Mouse (Mus musculus): Measurements from ENCODE around the gene Fam89b. TPM values are rescaled to one million over a fixed set of nuclear protein-coding genes. Genes with fewer than 3 reads are reported as not detected.

Gene Fam89b
- total and polyA plus RNA-seq, 3 experiments: 29.6 to 60.2 TPM; not detected in 1

DNA sequence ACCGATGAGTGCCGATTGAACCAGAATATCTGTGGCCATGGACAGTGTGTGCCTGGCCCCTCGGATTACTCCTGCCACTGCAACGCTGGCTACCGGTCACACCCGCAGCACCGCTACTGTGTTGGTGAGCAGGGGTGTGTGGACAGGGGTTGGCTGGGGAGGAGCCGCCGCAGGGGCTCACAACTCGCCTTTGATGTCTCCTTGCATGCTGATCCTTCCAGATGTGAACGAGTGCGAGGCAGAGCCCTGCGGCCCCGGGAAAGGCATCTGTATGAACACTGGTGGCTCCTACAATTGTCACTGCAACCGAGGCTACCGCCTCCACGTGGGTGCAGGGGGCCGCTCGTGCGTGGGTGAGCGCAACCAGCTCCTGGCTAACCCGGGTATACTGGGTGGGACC, 21.5 kb upstream of the Fam89b start:
- no peaks in the 10 kb centered on the region for H3K79me2 ChIP-seq (ENCODE audit: control insufficient read depth, insufficient read depth, low read length, poor library complexity)
- H3K4me1 ChIP-seq (ENCODE audit: control insufficient read depth in 1 of 2, insufficient read depth in 2 of 2, low read length in 2 of 2): peaks cover 0 to 4% of the 10 kb centered on the region in 2 experiments; a peak in 2 of 4 replicates
- TF ChIP-seq ZMIZ1 (IDR thresholded peaks at IDR 0.05; ENCODE audit: low read depth, low read length): no peak
- TF ChIP-seq CTCF (IDR thresholded peaks at IDR 0.05 in 2 of 3, conservative IDR thresholded peaks at IDR 0.05 in 1 of 3; ENCODE audit: control insufficient read depth in 1 of 3, insufficient read depth in 1 of 3, low read depth in 2 of 3, low read length in 3 of 3, poor library complexity in 1 of 3, severe bottlenecking in 1 of 3): no peak
- TF ChIP-seq TBP (IDR thresholded peaks at IDR 0.05; ENCODE audit: low read depth, low read length): no peak
- TF ChIP-seq SMC3 (IDR thresholded peaks at IDR 0.05; ENCODE audit: low read depth, low read length): no peak
- TF ChIP-seq USF2 (IDR thresholded peaks at IDR 0.05; ENCODE audit: borderline replicate concordance in 1 of 2, insufficient read depth in 1 of 2, low read depth in 1 of 2, low read length in 2 of 2): no peak
- no peak for TF ChIP-seq MYB (IDR thresholded peaks at IDR 0.05; ENCODE audit: low read depth, low read length)
- TF ChIP-seq CHD1 (IDR thresholded peaks at IDR 0.05; ENCODE audit: low read depth, low read length): no peak
- no peak for TF ChIP-seq SIN3A (IDR thresholded peaks at IDR 0.05; ENCODE audit: low read length)
- TF ChIP-seq KAT2A (conservative IDR thresholded peaks at IDR 0.05; ENCODE audit: low read depth, low read length): no peak
- no peak for TF ChIP-seq ZC3H11A (IDR thresholded peaks at IDR 0.05; ENCODE audit: low read depth, low read length)
- no peak for TF ChIP-seq MAZ (IDR thresholded peaks at IDR 0.05; ENCODE audit: low read depth, low read length)
- TF ChIP-seq HCFC1 (IDR thresholded peaks at IDR 0.05; ENCODE audit: low read depth, low read length): no peak
- TF ChIP-seq UBTF (IDR thresholded peaks at IDR 0.05; ENCODE audit: borderline replicate concordance, insufficient read depth, low read depth, low read length): no peak
- TF ChIP-seq MAFK (IDR thresholded peaks at IDR 0.05; ENCODE audit: borderline replicate concordance, low read depth, low read length): no peak
- TF ChIP-seq ETS1 (IDR thresholded peaks at IDR 0.05; ENCODE audit: low read depth, low read length): no peak
- TF ChIP-seq GABPA (IDR thresholded peaks at IDR 0.05; ENCODE audit: low read depth, low read length): no peak
- no peak for TF ChIP-seq TCF12 (IDR thresholded peaks at IDR 0.05; ENCODE audit: low read depth, low read length)
- H3K27ac ChIP-seq (ENCODE audit: control insufficient read depth, low read depth, low read length): no peak overlapping the region
- no peaks in the 10 kb centered on the region for H3K9me3 ChIP-seq (replicated peaks; ENCODE audit: insufficient read depth, low read length)
- H3K9ac ChIP-seq (ENCODE audit: control insufficient read depth, low read depth, low read length, poor library complexity, severe bottlenecking): no peak overlapping the region
- H3K27me3 ChIP-seq (ENCODE audit: control insufficient read depth in 1 of 2, insufficient read depth in 2 of 2, low read length in 2 of 2): no peaks in the 10 kb centered on the region
- H3K36me3 ChIP-seq (ENCODE audit: control insufficient read depth in 1 of 2, insufficient read depth in 2 of 2, low read length in 2 of 2): no peaks in the 10 kb centered on the region
- no peak overlapping the region for H3K4me3 ChIP-seq (ENCODE audit: control insufficient read depth in 1 of 2, insufficient read depth in 1 of 2, low read depth in 2 of 2, low read length in 2 of 2)
- no peak for DNase-seq (ENCODE audit: low read depth, low spot score)

DNA sequence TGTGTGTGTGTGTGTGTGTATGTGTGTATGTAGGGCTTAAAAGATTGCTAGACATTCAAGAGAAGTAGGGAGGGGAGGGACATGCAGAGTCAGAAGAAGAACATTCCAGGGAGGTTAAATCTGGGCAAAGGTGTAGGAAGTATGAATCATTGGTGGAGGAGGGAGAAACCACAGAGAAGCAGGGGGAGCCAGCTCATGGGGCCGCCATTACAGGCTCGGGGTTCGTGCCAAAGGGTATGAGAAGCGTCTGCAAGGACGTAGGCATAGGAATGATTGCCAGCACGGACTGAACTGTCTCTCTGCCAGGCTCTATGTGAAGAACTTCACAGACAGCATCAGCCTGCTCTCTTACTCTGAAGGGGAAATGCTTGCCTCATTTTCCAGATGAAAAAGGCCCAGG, 20.0 kb upstream of the Fam89b start:
- Histone ChIP-seq H3K9ac (ENCODE audit: control insufficient read depth, low read depth, low read length, poor library complexity, severe bottlenecking) (no peak overlapping the region), H3K27ac (ENCODE audit: control insufficient read depth, low read depth, low read length) (no peak overlapping the region), H3K4me3 (ENCODE audit: control insufficient read depth in 1 of 2, insufficient read depth in 1 of 2, low read depth in 2 of 2, low read length in 2 of 2) (no peak overlapping the region), H3K27me3 (ENCODE audit: control insufficient read depth in 1 of 2, insufficient read depth in 2 of 2, low read length in 2 of 2) (no peaks in the 10 kb centered on the region), H3K36me3 (ENCODE audit: control insufficient read depth in 1 of 2, insufficient read depth in 2 of 2, low read length in 2 of 2) (no peaks in the 10 kb centered on the region), H3K79me2 (ENCODE audit: control insufficient read depth, insufficient read depth, low read length, poor library complexity) (no peaks in the 10 kb centered on the region), H3K9me3 (replicated peaks; ENCODE audit: insufficient read depth, low read length) (no peaks in the 10 kb centered on the region), H3K4me1 (ENCODE audit: control insufficient read depth in 1 of 2, insufficient read depth in 2 of 2, low read length in 2 of 2) (peaks cover 0 to 4% of the 10 kb centered on the region in 2 experiments; a peak in 2 of 4 replicates)
- TF ChIP-seq SMC3 (IDR thresholded peaks at IDR 0.05; ENCODE audit: low read depth, low read length): no peak
- no peak for TF ChIP-seq CTCF (IDR thresholded peaks at IDR 0.05 in 2 of 3, conservative IDR thresholded peaks at IDR 0.05 in 1 of 3; ENCODE audit: control insufficient read depth in 1 of 3, insufficient read depth in 1 of 3, low read depth in 2 of 3, low read length in 3 of 3, poor library complexity in 1 of 3, severe bottlenecking in 1 of 3)
- no peak for TF ChIP-seq MAFK (IDR thresholded peaks at IDR 0.05; ENCODE audit: borderline replicate concordance, low read depth, low read length)
- TF ChIP-seq RCOR1 (IDR thresholded peaks at IDR 0.05; ENCODE audit: low read depth, low read length): no peak
- TF ChIP-seq TBP (IDR thresholded peaks at IDR 0.05; ENCODE audit: low read depth, low read length): no peak
- DNase-seq (ENCODE audit: low read depth, low spot score): no peak
